Mouse (Mus musculus) embryonic facial prominence, embryonic 11.5 days (tissue): ENCODE data around the gene Sytl5. TPM values are rescaled to one million over a fixed set of nuclear protein-coding genes. Genes with fewer than 3 reads are reported as not detected.

ENCODE experiments used
- ATAC-seq: fragments of 200-750 bp; cut with Nextera tagmentation; replicated peaks from 2 replicates; pipeline ENCODE4 v1.8.0; 2017; ENCODE audit warnings: low read depth; ENCODE audit not compliant: insufficient number of reproducible peaks, low FRiP score, low TSS enrichment
- DNase-seq: peaks from one replicate; pipeline ENCODE4 v3.0.0-alpha.2; 2015; ENCODE audit warnings: low spot score
- H3K27ac ChIP-seq: fragments of 300-500 bp; sonication (generic); replicated peaks from 2 replicates; pipeline ENCODE4 v1.5.1; 2014; ENCODE audit warnings: mild to moderate bottlenecking, low read depth, low read length, control low read depth
- H3K27me3 ChIP-seq: fragments of 300-500 bp; sonication (generic); 2 replicates; pipeline ENCODE4 v1.6.1; 2014; ENCODE audit warnings: mild to moderate bottlenecking, low read length, moderate library complexity, mixed read lengths; ENCODE audit not compliant: control insufficient read depth, insufficient read depth
- H3K36me3 ChIP-seq: fragments of 300-500 bp; sonication (generic); replicated peaks from 2 replicates; pipeline ENCODE4 v1.6.1; 2014; ENCODE audit warnings: low read depth, mild to moderate bottlenecking, low read length, moderate library complexity, mixed read lengths; ENCODE audit not compliant: control insufficient read depth, insufficient read depth
- H3K4me1 ChIP-seq: fragments of 300-500 bp; sonication (generic); 2 replicates; pipeline ENCODE4 v1.6.1; 2014; ENCODE audit warnings: low read length, mixed read lengths; ENCODE audit not compliant: control insufficient read depth, insufficient read depth
- H3K4me2 ChIP-seq: fragments of 300-500 bp; sonication (generic); 2 replicates; pipeline ENCODE4 v1.6.1; 2014; ENCODE audit warnings: low read depth, mild to moderate bottlenecking, control low read depth, low read length, moderate library complexity
- H3K4me3 ChIP-seq: fragments of 300-500 bp; sonication (generic); 2 replicates; pipeline ENCODE4 v1.5.1; 2014; ENCODE audit warnings: low read depth, low read length, control low read depth
- H3K9ac ChIP-seq: fragments of 300-500 bp; sonication (generic); replicated peaks from 2 replicates; pipeline ENCODE4 v1.6.1; 2014; ENCODE audit warnings: mild to moderate bottlenecking, control low read depth, low read length
- H3K9me3 ChIP-seq: fragments of 300-500 bp; sonication (generic); replicated peaks from 2 replicates; pipeline ENCODE4 v1.6.1; 2016; ENCODE audit warnings: mild to moderate bottlenecking, low read length, inconsistent platforms, mixed read lengths; ENCODE audit not compliant: control insufficient read depth
- WGBS: fragments of 180-500 bp; shearing (Covaris S2); extraction: QIAGEN DNeasy Blood & Tissue Kit; methylation state at CpG from one replicate; pipeline ENCODE4 v1.1.7; 2014; 5-methylcytosine and 5-hydroxymethylcytosine counted together
- polyA plus RNA-seq: library from polyadenylated mRNA; unstranded; fragments of >200 nt; fragmentation: Nextera tagmentation; extraction: Ambion mirVana; gene quantifications from 2 replicates; pipeline ENCODE4 v1.2.1, GENCODE M21; 2014

Gene Sytl5
- 0.32 and 0.91 TPM in 2 replicates for polyA plus RNA-seq

DNA sequence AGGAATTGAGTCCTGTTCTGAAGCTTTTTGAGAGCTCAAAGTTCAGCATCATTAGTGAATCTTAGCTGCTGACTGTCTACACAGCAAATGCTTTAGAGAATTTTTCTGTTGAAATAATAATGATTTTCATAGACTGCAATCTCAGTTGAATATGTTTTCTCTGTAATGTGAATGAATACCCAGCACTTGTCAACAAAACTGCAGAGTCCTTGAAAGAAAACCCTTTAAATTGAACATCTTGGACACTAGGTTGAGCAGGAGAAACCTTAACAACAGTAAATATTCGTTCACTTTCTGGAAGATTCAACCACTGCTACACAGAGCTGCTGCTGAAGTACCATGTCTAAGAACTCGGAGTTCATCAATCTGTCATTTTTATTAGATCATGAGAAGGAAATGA lies at the start of gene Sytl5:
Gene Sytl5 (plus strand): TSS at position 301 of the 400 bp plus-strand sequence.
- H3K27me3 ChIP-seq: no peaks in the 10 kb centered on the region
- H3K4me2 ChIP-seq: no peak within 1 kb of the TSS
- no peaks in the 10 kb centered on the region for H3K36me3 ChIP-seq
- no peaks in the 10 kb centered on the region for H3K9me3 ChIP-seq
- no peak for DNase-seq
- no peaks in the 10 kb centered on the region for H3K4me1 ChIP-seq
- H3K4me3 ChIP-seq: no peak within 1 kb of the TSS
- no peak within 1 kb of the TSS for H3K27ac ChIP-seq
- WGBS: 67% methylated on average over 2 of the region's 2 CpGs
- H3K9ac ChIP-seq: no peak within 1 kb of the TSS
- ATAC-seq: no peak

DNA sequence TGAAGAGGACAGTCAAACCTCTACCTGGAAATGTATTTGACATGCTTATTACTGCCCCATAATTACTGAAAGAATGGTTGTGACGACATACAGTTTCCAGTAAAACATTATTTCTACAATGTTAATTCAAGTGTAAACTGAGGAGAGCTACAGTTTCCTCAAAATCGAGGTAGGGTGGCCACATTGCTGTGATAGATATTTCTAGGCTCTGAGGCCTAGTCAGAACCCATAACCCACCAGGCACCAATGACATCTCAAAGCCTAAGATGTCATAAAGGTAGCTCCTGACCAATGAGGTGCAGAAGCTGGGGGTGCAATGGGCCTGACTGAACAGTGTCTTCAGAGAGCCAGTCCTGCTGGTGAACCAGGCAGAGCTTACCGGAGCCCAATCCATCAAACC lies 38.8 kb upstream of the Sytl5 start, which contains the start of gene Hypm:
Gene Hypm (plus strand): TSS at position 301 of the 400 bp plus-strand sequence.
- H3K36me3 ChIP-seq: no peaks in the 10 kb centered on the region
- H3K4me2 ChIP-seq: no peak within 1 kb of the TSS
- no peak within 1 kb of the TSS for H3K9ac ChIP-seq
- no peak within 1 kb of the TSS for H3K27ac ChIP-seq
- H3K9me3 ChIP-seq: no peaks in the 10 kb centered on the region
- no peaks in the 10 kb centered on the region for H3K27me3 ChIP-seq
- H3K4me1 ChIP-seq: no peaks in the 10 kb centered on the region
- ATAC-seq (no peak), DNase-seq (no peak)
- 79% methylated on average over 3 of the region's 3 CpGs for WGBS
- H3K4me3 ChIP-seq: no peak within 1 kb of the TSS

DNA sequence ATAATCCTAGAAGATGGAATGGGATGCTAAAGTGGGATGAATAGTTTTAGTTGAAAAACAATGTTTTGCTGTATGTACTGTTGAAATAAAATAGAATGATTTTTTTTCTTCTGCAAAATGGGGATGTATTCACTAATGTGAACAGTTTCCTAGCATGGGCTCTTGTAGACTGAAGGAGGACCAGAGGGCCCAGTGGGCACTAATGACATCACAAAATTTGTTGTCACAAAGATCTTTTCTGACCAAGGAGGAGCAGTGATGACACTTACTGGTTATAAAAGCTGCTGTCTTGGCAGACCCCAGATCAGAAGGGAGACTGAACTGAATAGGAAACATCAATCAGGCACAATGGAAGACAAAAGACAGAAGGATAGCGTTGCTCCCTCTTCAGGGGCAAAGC lies 36.0 kb upstream of the Sytl5 start, which contains the start of gene H2al3:
Gene H2al3 (plus strand): TSS at position 301 of the 400 bp plus-strand sequence.
- ATAC-seq: no peak
- 45% methylated on average over 1 of the region's 1 CpGs for WGBS
- H3K27me3 ChIP-seq: no peaks in the 10 kb centered on the region

DNA sequence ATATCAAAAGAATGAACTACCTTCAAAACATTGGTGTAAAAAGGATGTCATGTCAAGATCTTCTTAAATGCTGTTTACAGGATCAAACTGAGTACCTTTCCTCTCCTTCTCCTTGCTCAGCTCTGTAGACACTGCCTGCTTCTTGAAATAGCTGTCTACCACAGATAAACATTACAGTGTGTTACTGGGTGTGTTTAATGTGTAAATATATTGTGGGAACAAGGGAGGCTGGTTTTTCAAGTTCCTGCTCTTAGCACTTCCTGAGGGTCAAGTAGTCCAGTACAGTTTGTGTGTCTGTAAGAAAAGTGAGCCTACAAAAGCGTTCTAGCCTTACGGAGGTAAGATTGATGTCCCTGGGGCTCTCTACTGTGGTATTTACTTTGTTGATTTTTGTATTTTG lies 23.6 kb upstream of the Sytl5 start:
- H3K9ac ChIP-seq: no peak overlapping the region
- H3K27ac ChIP-seq: no peak overlapping the region
- DNase-seq (no peak), ATAC-seq (no peak)
- no peaks in the 10 kb centered on the region for H3K27me3 ChIP-seq
- H3K4me3 ChIP-seq: no peak overlapping the region
- H3K9me3 ChIP-seq: no peaks in the 10 kb centered on the region
- H3K36me3 ChIP-seq: no peaks in the 10 kb centered on the region
- no peak overlapping the region for H3K4me2 ChIP-seq
- 79% methylated on average over 2 of the region's 2 CpGs for WGBS
- H3K4me1 ChIP-seq: no peaks in the 10 kb centered on the region

More for the DNA sequence above, 36.0 kb upstream of the Sytl5 start, which contains the start of gene H2al3:
- Histone ChIP-seq H3K4me3 (no peak within 1 kb of the TSS), H3K4me2 (no peak within 1 kb of the TSS), H3K27ac (no peak within 1 kb of the TSS), H3K36me3 (no peaks in the 10 kb centered on the region), H3K4me1 (no peaks in the 10 kb centered on the region), H3K9me3 (no peaks in the 10 kb centered on the region), H3K9ac (no peak within 1 kb of the TSS)
- DNase-seq: no peak

DNA sequence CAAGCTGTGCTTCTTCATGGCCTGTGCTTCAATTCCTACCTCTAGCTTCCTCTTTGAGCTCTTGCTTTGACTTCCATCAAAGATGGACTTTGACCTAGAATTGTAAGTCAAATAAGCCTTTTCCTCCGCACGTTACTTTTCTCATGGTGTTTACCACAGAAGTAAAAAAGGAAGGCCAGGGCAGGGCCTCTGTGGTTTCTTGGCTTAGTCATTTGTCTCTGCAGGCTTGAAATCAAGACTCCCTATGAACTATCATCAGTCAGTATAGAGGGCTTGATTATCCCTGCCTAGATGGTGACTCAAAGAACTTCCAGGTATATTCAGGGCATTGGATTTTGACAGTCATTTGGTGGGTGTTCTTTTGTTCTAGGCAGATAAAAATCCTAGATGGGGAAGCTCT lies 9.9 kb upstream of the Sytl5 start:
- 90% methylated on average over 2 of the region's 2 CpGs for WGBS
- no peaks in the 10 kb centered on the region for H3K4me1 ChIP-seq
- no peaks in the 10 kb centered on the region for H3K36me3 ChIP-seq
- no peaks in the 10 kb centered on the region for H3K9me3 ChIP-seq
- H3K27me3 ChIP-seq: no peaks in the 10 kb centered on the region
- no peak overlapping the region for H3K9ac ChIP-seq
- DNase-seq (no peak), ATAC-seq (no peak)
- no peak overlapping the region for H3K27ac ChIP-seq
- H3K4me3 ChIP-seq: no peak overlapping the region
- H3K4me2 ChIP-seq: no peak overlapping the region

DNA sequence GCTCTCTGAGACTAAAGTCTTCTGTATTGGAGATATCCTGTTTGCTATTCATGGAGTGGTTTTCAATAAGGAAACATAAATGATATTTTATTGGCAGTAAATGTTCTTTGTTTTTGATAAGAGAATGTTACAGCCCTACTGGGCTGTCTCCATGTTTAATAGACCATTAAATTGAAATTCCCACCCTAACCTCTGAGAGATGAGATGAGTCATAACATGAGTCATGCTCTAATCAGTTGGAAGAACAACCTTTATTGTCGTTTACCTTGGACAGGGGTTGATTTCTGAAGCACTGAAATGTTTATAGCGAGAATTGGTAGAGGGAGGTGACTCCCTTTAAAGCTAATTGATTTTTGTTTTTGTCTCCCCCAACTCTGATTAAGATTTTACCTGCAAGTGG lies 24.1 kb downstream of the Sytl5 start:
- H3K4me1 ChIP-seq: no peaks in the 10 kb centered on the region
- no peaks in the 10 kb centered on the region for H3K36me3 ChIP-seq
- H3K27ac ChIP-seq: no peak overlapping the region
- H3K9me3 ChIP-seq: no peaks in the 10 kb centered on the region
- H3K27me3 ChIP-seq: no peaks in the 10 kb centered on the region
- no peak overlapping the region for H3K9ac ChIP-seq
- ATAC-seq (no peak), DNase-seq (no peak)
- H3K4me3 ChIP-seq: no peak overlapping the region
- H3K4me2 ChIP-seq: no peak overlapping the region
- WGBS: 64% methylated on average over 2 of the region's 2 CpGs

DNA sequence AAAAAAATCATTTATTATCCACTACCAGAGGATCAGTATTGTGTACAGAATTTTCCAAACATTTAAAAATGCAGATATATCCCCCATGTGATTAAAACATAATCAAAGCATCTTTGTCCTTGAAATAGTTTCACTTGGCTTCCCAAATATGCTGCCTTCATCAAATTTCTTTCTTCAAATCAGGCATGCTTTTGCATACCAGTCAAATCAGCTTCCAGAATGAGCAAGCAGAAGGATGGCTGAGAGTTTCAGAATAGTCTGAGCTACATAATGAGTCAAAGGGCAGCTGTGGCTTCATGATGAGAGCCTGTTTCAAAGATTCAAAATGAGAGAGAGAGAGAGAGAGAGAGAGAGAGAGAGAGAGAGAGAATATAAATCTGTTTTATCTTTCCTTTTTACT lies 48.4 kb downstream of the Sytl5 start:
- Histone ChIP-seq H3K4me1 (no peaks in the 10 kb centered on the region), H3K36me3 (no peaks in the 10 kb centered on the region), H3K9me3 (no peaks in the 10 kb centered on the region), H3K9ac (no peak overlapping the region), H3K27ac (no peak overlapping the region), H3K4me2 (no peak overlapping the region), H3K4me3 (no peak overlapping the region), H3K27me3 (no peaks in the 10 kb centered on the region)
- ATAC-seq (no peak), DNase-seq (no peak)

DNA sequence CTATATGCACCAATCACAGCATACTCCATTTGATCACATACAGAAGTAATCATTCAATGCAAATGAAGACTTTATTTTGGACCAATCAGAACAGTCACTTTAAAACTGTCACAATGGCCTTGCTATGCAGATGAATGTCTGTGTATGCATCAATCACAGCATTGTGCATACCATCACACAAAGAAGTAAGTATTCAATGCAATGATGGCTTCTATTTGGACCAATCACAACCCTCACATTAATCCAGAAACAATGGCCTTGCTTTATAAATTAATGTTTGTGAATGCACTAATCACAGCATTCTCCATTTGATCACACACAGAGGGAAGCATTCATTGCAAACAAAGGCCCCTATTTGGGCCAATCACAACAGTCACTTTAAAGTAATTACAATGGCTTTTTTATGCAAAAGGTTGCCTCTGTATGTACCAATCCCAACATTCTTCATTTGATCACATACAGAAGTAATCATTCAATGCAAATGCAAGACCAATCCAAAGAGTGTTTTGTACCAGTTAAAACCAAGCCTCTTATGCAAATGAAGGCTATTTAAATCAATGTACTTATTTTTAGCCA lies 98.8 kb downstream of the Sytl5 start:
- Histone ChIP-seq H3K27ac (no peak overlapping the region), H3K4me1 (no peaks in the 10 kb centered on the region), H3K36me3 (no peaks in the 10 kb centered on the region), H3K27me3 (no peaks in the 10 kb centered on the region), H3K4me3 (no peak overlapping the region), H3K9ac (no peak overlapping the region), H3K4me2 (no peak overlapping the region), H3K9me3 (no peaks in the 10 kb centered on the region)
- ATAC-seq (no peak), DNase-seq (no peak)
